Mouse (Mus musculus) intestine, postnatal 0 days (tissue): Measurements from ENCODE around the gene Asic2. TPM values are rescaled to one million over a fixed set of nuclear protein-coding genes. Genes with fewer than 3 reads are reported as not detected.

Source experiments
- ATAC-seq: fragments of 200-750 bp; cut with Nextera tagmentation; 2 replicates; pipeline ENCODE4 v1.8.0; 2017; ENCODE audit warnings: mild to moderate bottlenecking, moderate TSS enrichment, moderate library complexity
- H3K27ac ChIP-seq: fragments of 300-500 bp; sonication (generic); 2 replicates; pipeline ENCODE4 v1.5.1; 2014; ENCODE audit warnings: mild to moderate bottlenecking, low read depth, low read length, moderate library complexity
- H3K27me3 ChIP-seq: fragments of 300-500 bp; sonication (generic); replicated peaks from 2 replicates; pipeline ENCODE4 v1.6.1; 2014; ENCODE audit warnings: low read length, mixed read lengths; ENCODE audit not compliant: control insufficient read depth, insufficient read depth
- H3K36me3 ChIP-seq: fragments of 300-500 bp; sonication (generic); 2 replicates; pipeline ENCODE4 v1.6.1; 2014; ENCODE audit warnings: mild to moderate bottlenecking, moderate library complexity; ENCODE audit not compliant: control insufficient read depth, insufficient read depth
- H3K4me1 ChIP-seq: fragments of 300-500 bp; sonication (generic); replicated peaks from 2 replicates; pipeline ENCODE4 v1.6.1; 2014; ENCODE audit warnings: antibody characterized with exemption, low read length, mixed read lengths; ENCODE audit not compliant: control insufficient read depth, insufficient read depth
- H3K4me2 ChIP-seq: fragments of 300-500 bp; sonication (generic); replicated peaks from 2 replicates; pipeline ENCODE4 v1.6.1; 2014; ENCODE audit warnings: low read depth, mild to moderate bottlenecking, moderate library complexity
- H3K4me3 ChIP-seq: fragments of 300-500 bp; sonication (generic); 2 replicates; pipeline ENCODE4 v1.5.1; 2014; ENCODE audit warnings: low read depth, low read length
- H3K9ac ChIP-seq: fragments of 300-500 bp; sonication (generic); 2 replicates; pipeline ENCODE4 v1.6.1; 2014; ENCODE audit warnings: mild to moderate bottlenecking, low read depth, low read length
- H3K9me3 ChIP-seq: fragments of 300-500 bp; sonication (generic); 2 replicates; pipeline ENCODE4 v1.6.1; 2016; ENCODE audit warnings: mixed run types; ENCODE audit not compliant: control insufficient read depth
- CTCF ChIP-seq: sonication (generic); IDR thresholded peaks from 2 replicates; pipeline ENCODE4 v1.5.1; 2016; ENCODE audit warnings: low read depth, mild to moderate bottlenecking, control low read depth, antibody characterized with exemption, moderate library complexity
- WGBS: fragments of 180-500 bp; shearing (Covaris S2); extraction: QIAGEN DNeasy Blood & Tissue Kit; methylation state at CpG from one replicate; pipeline ENCODE4 v1.1.7; 2014; 5-methylcytosine and 5-hydroxymethylcytosine counted together
- polyA plus RNA-seq: library from polyadenylated mRNA; unstranded; fragments of >200 nt; fragmentation: Nextera tagmentation; extraction: Ambion mirVana; gene quantifications from 2 replicates; pipeline ENCODE4 v1.2.1, GENCODE M21; 2015

Asic2 gene
- polyA plus RNA-seq, 1 experiment from 2014 or later, result 0.55 TPM

GRCm38 (mm10) chr11:80995621-80996020 is 972.6 kb downstream of the Asic2 start:
- Histone ChIP-seq H3K4me1 (no peaks in the 10 kb centered on the region), H3K27me3 (no peaks in the 10 kb centered on the region), H3K27ac (no peak overlapping the region), H3K4me3 (no peak overlapping the region), H3K9me3 (no peaks in the 10 kb centered on the region), H3K36me3 (no peaks in the 10 kb centered on the region), H3K9ac (no peak overlapping the region), H3K4me2 (no peak overlapping the region)
- ATAC-seq, result no peak
- WGBS, result 78% methylated on average over 5 of the region's 5 CpGs
- TF ChIP-seq CTCF, result no peak

GRCm38 (mm10) chr11:80983530-80983929 is 984.7 kb downstream of the Asic2 start:
- TF ChIP-seq CTCF, result no peak
- Histone ChIP-seq H3K4me3 (no peak overlapping the region), H3K36me3 (no peaks in the 10 kb centered on the region), H3K9me3 (no peaks in the 10 kb centered on the region), H3K27ac (no peak overlapping the region), H3K4me1 (no peaks in the 10 kb centered on the region), H3K9ac (no peak overlapping the region), H3K4me2 (no peak overlapping the region), H3K27me3 (no peaks in the 10 kb centered on the region)
- WGBS, result 85% methylated on average over 5 of the region's 5 CpGs
- no peak for ATAC-seq

- no peak for ATAC-seq
- no peaks in the 10 kb centered on the region for H3K27me3 ChIP-seq
- H3K4me3 ChIP-seq, result no peak overlapping the region
- no peaks in the 10 kb centered on the region for H3K9me3 ChIP-seq
- H3K4me1 ChIP-seq, result no peaks in the 10 kb centered on the region
- H3K36me3 ChIP-seq, result no peaks in the 10 kb centered on the region
- TF ChIP-seq CTCF, result no peak
- H3K9ac ChIP-seq, result no peak overlapping the region
- no peak overlapping the region for H3K27ac ChIP-seq
- 47% methylated on average over 9 of the region's 9 CpGs for WGBS
- H3K4me2 ChIP-seq, result no peak overlapping the region
These were observed 991.9 kb downstream of the Asic2 start for GRCm38 (mm10) chr11:80976239-80976855.

GRCm38 (mm10) chr11:80974616-80975015 is 993.6 kb downstream of the Asic2 start:
- no peaks in the 10 kb centered on the region for H3K36me3 ChIP-seq
- H3K4me1 ChIP-seq, result no peaks in the 10 kb centered on the region
- ATAC-seq, result no peak
- H3K27me3 ChIP-seq, result no peaks in the 10 kb centered on the region
- H3K4me2 ChIP-seq, result no peak overlapping the region
- WGBS, result 88% methylated on average over 5 of the region's 5 CpGs
- H3K27ac ChIP-seq, result no peak overlapping the region
- no peak overlapping the region for H3K4me3 ChIP-seq
- no peak for TF ChIP-seq CTCF
- no peaks in the 10 kb centered on the region for H3K9me3 ChIP-seq
- no peak overlapping the region for H3K9ac ChIP-seq

GRCm38 (mm10) chr11:80973976-80974375 is 994.3 kb downstream of the Asic2 start:
- no peaks in the 10 kb centered on the region for H3K36me3 ChIP-seq
- H3K9me3 ChIP-seq, result no peaks in the 10 kb centered on the region
- TF ChIP-seq CTCF, result no peak
- no peak overlapping the region for H3K4me3 ChIP-seq
- H3K4me2 ChIP-seq, result no peak overlapping the region
- 63% methylated on average over 6 of the region's 6 CpGs for WGBS
- H3K27ac ChIP-seq, result no peak overlapping the region
- no peak for ATAC-seq
- no peaks in the 10 kb centered on the region for H3K27me3 ChIP-seq
- no peak overlapping the region for H3K9ac ChIP-seq
- H3K4me1 ChIP-seq, result no peaks in the 10 kb centered on the region

- H3K4me3 ChIP-seq, result no peak overlapping the region
- 87% methylated on average over 8 of the region's 8 CpGs for WGBS
- no peaks in the 10 kb centered on the region for H3K27me3 ChIP-seq
- H3K36me3 ChIP-seq, result no peaks in the 10 kb centered on the region
- no peak overlapping the region for H3K9ac ChIP-seq
- no peak overlapping the region for H3K27ac ChIP-seq
- no peak overlapping the region for H3K4me2 ChIP-seq
- no peaks in the 10 kb centered on the region for H3K9me3 ChIP-seq
- no peaks in the 10 kb centered on the region for H3K4me1 ChIP-seq
- TF ChIP-seq CTCF, result no peak
- ATAC-seq, result no peak
These were observed 995.0 kb downstream of the Asic2 start for GRCm38 (mm10) chr11:80973273-80973672.

GRCm38 (mm10) chr11:80967544-80967943 is 1000.7 kb downstream of the Asic2 start:
- H3K4me2 ChIP-seq, result no peak overlapping the region

More at GRCm38 (mm10) chr11:80967544-80967943, 1000.7 kb downstream of the Asic2 start:
- 53% methylated on average over 5 of the region's 5 CpGs for WGBS
- no peaks in the 10 kb centered on the region for H3K4me1 ChIP-seq
- no peaks in the 10 kb centered on the region for H3K36me3 ChIP-seq
- no peaks in the 10 kb centered on the region for H3K27me3 ChIP-seq
- no peak for TF ChIP-seq CTCF
- H3K9me3 ChIP-seq, result no peaks in the 10 kb centered on the region
- H3K9ac ChIP-seq, result no peak overlapping the region
- ATAC-seq, result no peak
- H3K4me3 ChIP-seq, result no peak overlapping the region
- H3K27ac ChIP-seq, result no peak overlapping the region
